21 mouse cellular contexts compared by ENCODE assay signal in the genomic region with DNA sequence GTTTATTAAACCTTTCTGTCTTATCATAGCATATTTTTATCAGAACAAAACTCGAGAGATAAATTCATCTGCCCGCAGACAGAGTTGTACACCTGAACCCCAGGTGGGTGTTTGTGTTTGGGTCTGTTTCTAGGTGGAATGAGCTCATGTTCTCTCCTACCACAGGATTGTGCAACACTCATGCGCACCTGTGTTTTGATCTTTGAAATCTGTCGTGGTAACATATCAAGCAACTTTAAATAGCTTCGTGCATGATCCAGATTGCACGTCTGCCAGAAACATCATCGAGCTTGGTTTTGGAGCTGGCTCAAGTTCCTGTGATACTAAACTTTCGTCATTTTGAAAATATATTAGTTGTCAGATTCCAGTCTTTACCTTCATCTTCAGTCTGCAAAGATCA.
DNase-seq lines count a peak whose midpoint lies in the region; ATAC-seq and TF ChIP-seq lines count a peak whose summit lies in the region.
"Had no signal": no experiment of that assay in that cellular context is flagged by ENCODE, and none has a peak within 500 bp of the region (broad histone marks: within the 10 kb centered on the region; RNA-seq: fewer than 3 reads in every experiment).

No protein-coding gene starts in this region.

- peaks cover 7% of the 10 kb centered on the region; the same call in 1 of the 2 replicates for H3K4me1 ChIP-seq in embryonic facial prominence, embryonic 14.5 days (ENCODE audit: control insufficient read depth, insufficient read depth, low read length)
- H3K4me1 ChIP-seq in embryonic facial prominence, embryonic 10.5 days, result peaks cover 5% of the 10 kb centered on the region; the same call in 1 of the 2 replicates
- peaks cover 3% of the 10 kb centered on the region for H3K4me1 ChIP-seq in heart, adult 2 months (ENCODE audit: control insufficient read depth, insufficient read depth, low read length)
- H3K4me1 ChIP-seq: hindbrain, embryonic 12.5 days; midbrain, embryonic 12.5 days; neural tube, embryonic 15.5 days had no signal

- intact Hi-C loops in left cerebral cortex, postnatal 25 days (cut with DNase I), result no loop called here
- intact Hi-C loops in heart, adult 2 months (cut with DNase I), result no loop called here

- H3K27me3 ChIP-seq in embryonic facial prominence, embryonic 14.5 days (replicated peaks; ENCODE audit: control insufficient read depth, insufficient read depth, low read length), result no peaks in the 10 kb centered on the region
- H3K27me3 ChIP-seq in embryonic facial prominence, embryonic 10.5 days (replicated peaks; ENCODE audit: low read depth, poor library complexity, severe bottlenecking), result no peaks in the 10 kb centered on the region
- H3K27me3 ChIP-seq in heart, adult 2 months (ENCODE audit: control insufficient read depth, insufficient read depth, low read length), result no peaks in the 10 kb centered on the region
- H3K27me3 ChIP-seq: hindbrain, embryonic 12.5 days; limb, embryonic 12.5 days; midbrain, embryonic 12.5 days; neural tube, embryonic 15.5 days had no signal

- ATAC-seq in embryonic facial prominence, embryonic 14.5 days (ENCODE audit: low read depth), result no peak
- ATAC-seq: CD4-positive, CD25-positive, alpha-beta regulatory T cell, adult 4 months had no signal

- no peak overlapping the region for H3K4me3 ChIP-seq in embryonic facial prominence, embryonic 14.5 days (ENCODE audit: low read depth, low read length)
- H3K4me3 ChIP-seq in embryonic facial prominence, embryonic 10.5 days, result no peak overlapping the region
- H3K4me3 ChIP-seq in heart, adult 2 months, result no peak overlapping the region
- H3K4me3 ChIP-seq: hindbrain, embryonic 12.5 days; left cerebral cortex, adult 2 months; limb, embryonic 12.5 days; midbrain, embryonic 12.5 days; neural tube, embryonic 15.5 days had no signal

- TF ChIP-seq EP300 in heart, adult 2 months (IDR thresholded peaks at IDR 0.05; ENCODE audit: insufficient read depth, low read depth, low read length), result no peak

- H3K79me2 ChIP-seq in heart, adult 2 months (replicated peaks; ENCODE audit: control insufficient read depth, insufficient read depth, low read length), result no peaks in the 10 kb centered on the region

- no peak for TF ChIP-seq CTCF in heart, adult 2 months (IDR thresholded peaks at IDR 0.05)

- H3K4me2 ChIP-seq in embryonic facial prominence, embryonic 14.5 days (ENCODE audit: low read depth, low read length), result no peak overlapping the region
- H3K4me2 ChIP-seq: hindbrain, embryonic 12.5 days; limb, embryonic 12.5 days; midbrain, embryonic 12.5 days; neural tube, embryonic 15.5 days had no signal

- WGBS in embryonic facial prominence, embryonic 14.5 days, result 67% methylated on average over 8 of the region's 8 CpGs
- 93% methylated on average over 8 of the region's 8 CpGs for WGBS in embryonic facial prominence, embryonic 10.5 days
- WGBS in heart, adult 2 months, result 53% methylated on average over 8 of the region's 8 CpGs

- H3K36me3 ChIP-seq in embryonic facial prominence, embryonic 14.5 days (ENCODE audit: control insufficient read depth, insufficient read depth, low read length), result no peaks in the 10 kb centered on the region
- no peaks in the 10 kb centered on the region for H3K36me3 ChIP-seq in embryonic facial prominence, embryonic 10.5 days (replicated peaks)
- no peaks in the 10 kb centered on the region; the same call in 1 of the 2 replicates for H3K36me3 ChIP-seq in heart, adult 2 months (ENCODE audit: control insufficient read depth, insufficient read depth, low read length)
- H3K36me3 ChIP-seq: hindbrain, embryonic 12.5 days; limb, embryonic 12.5 days; midbrain, embryonic 12.5 days; neural tube, embryonic 15.5 days had no signal

- TF ChIP-seq POLR2A in heart, adult 2 months (IDR thresholded peaks at IDR 0.05; ENCODE audit: insufficient read depth, low read depth, low read length), result no peak

- no peak overlapping the region for H3K27ac ChIP-seq in embryonic facial prominence, embryonic 14.5 days (replicated peaks; ENCODE audit: low read depth, low read length)
- H3K27ac ChIP-seq in embryonic facial prominence, embryonic 10.5 days (replicated peaks), result no peak overlapping the region
- no peak overlapping the region for H3K27ac ChIP-seq in heart, adult 2 months
- H3K27ac ChIP-seq: hindbrain, embryonic 12.5 days; left cerebral cortex, adult 2 months; limb, embryonic 12.5 days; midbrain, embryonic 12.5 days; neural tube, embryonic 15.5 days had no signal

- no peaks in the 10 kb centered on the region for H3K9me3 ChIP-seq in embryonic facial prominence, embryonic 14.5 days (ENCODE audit: control insufficient read depth, low read length)
- H3K9me3 ChIP-seq in embryonic facial prominence, embryonic 10.5 days, result no peaks in the 10 kb centered on the region
- H3K9me3 ChIP-seq: G1E; hindbrain, embryonic 12.5 days; limb, embryonic 12.5 days; midbrain, embryonic 12.5 days; neural tube, embryonic 15.5 days had no signal

- no peak overlapping the region for H3K9ac ChIP-seq in embryonic facial prominence, embryonic 14.5 days (ENCODE audit: low read depth, low read length)
- H3K9ac ChIP-seq in heart, adult 2 months (ENCODE audit: low read depth, low read length), result no peak overlapping the region
- H3K9ac ChIP-seq: hindbrain, embryonic 12.5 days; limb, embryonic 12.5 days; midbrain, embryonic 12.5 days; neural tube, embryonic 15.5 days had no signal

- peak; percentile 70 for DNase-seq in embryonic facial prominence, embryonic 14.5 days (ENCODE audit: low spot score)
- DNase-seq in embryonic facial prominence, embryonic 10.5 days (ENCODE audit: low spot score), result no peak
- DNase-seq in left cerebral cortex, postnatal 25 days (ENCODE audit: low spot score in 2 of 2), result peak; percentile 12 to 14
- no peak for DNase-seq in left cerebral cortex, adult 18-20 months (ENCODE audit: low spot score in 2 of 2)
- peak; percentile 29 for DNase-seq in thymus, postnatal 14 days
- DNase-seq in thymus, postnatal 4 days, result no peak
- DNase-seq in heart, adult 2 months, result no peak
- no peak for DNase-seq in urinary bladder, postnatal 36 days (ENCODE audit: low spot score in 2 of 2)
- DNase-seq: cerebellum, postnatal 10 days; heart, postnatal 10 days; kidney, adult 11 months; kidney, postnatal 10 days; lung, postnatal 4 days; right cerebral cortex, postnatal 4 days had no signal

Comparison
In these comparisons a context has a peak if more than half of its experiments do, and no peak if none do; other contexts are left out.
1. DNase-seq: peak in embryonic facial prominence, embryonic 14.5 days (single experiment), left cerebral cortex, postnatal 25 days (2 of 2) and thymus, postnatal 14 days (single experiment); none in embryonic facial prominence, embryonic 10.5 days (single experiment), left cerebral cortex, adult 18-20 months (0 of 2), thymus, postnatal 4 days (single experiment), heart, adult 2 months (0 of 2) and urinary bladder, postnatal 36 days (0 of 2).